Mouse (Mus musculus) forebrain, embryonic 11.5 days (tissue): Measurements from ENCODE around the gene Clcf1. TPM values are rescaled to one million over a fixed set of nuclear protein-coding genes. Genes with fewer than 3 reads are reported as not detected.
A peak's percentile ranks its signal among the peaks of the same experiment; 100 is the strongest.

ENCODE experiments used
- ATAC-seq: fragments of 200-750 bp; cut with Nextera tagmentation; replicated peaks from 2 replicates; pipeline ENCODE4 v1.8.0; 2017; ENCODE audit warnings: moderate TSS enrichment; ENCODE audit not compliant: low FRiP score
- DNase-seq: peaks from one replicate; pipeline ENCODE4 v3.0.0-alpha.2; 2017; ENCODE audit warnings: low spot score
- H3K27ac ChIP-seq: fragments of 300-500 bp; sonication (generic); 2 replicates; pipeline ENCODE4 v1.5.1; 2014; ENCODE audit warnings: low read depth, low read length
- H3K27me3 ChIP-seq: fragments of 300-500 bp; sonication (generic); 2 replicates; pipeline ENCODE4 v1.6.1; 2014; ENCODE audit warnings: mild to moderate bottlenecking, low read length, mixed read lengths; ENCODE audit not compliant: control insufficient read depth, insufficient read depth
- H3K36me3 ChIP-seq: fragments of 300-500 bp; sonication (generic); 2 replicates; pipeline ENCODE4 v1.6.1; 2014; ENCODE audit warnings: mild to moderate bottlenecking, low read length, moderate library complexity, mixed read lengths; ENCODE audit not compliant: control insufficient read depth, insufficient read depth
- H3K4me1 ChIP-seq: fragments of 300-500 bp; sonication (generic); replicated peaks from 2 replicates; pipeline ENCODE4 v1.6.1; 2014; ENCODE audit warnings: low read length, mixed read lengths; ENCODE audit not compliant: control insufficient read depth, insufficient read depth
- H3K4me2 ChIP-seq: fragments of 300-500 bp; sonication (generic); 2 replicates; pipeline ENCODE4 v1.6.1; 2014; ENCODE audit warnings: low read depth, mild to moderate bottlenecking, low read length, moderate library complexity, mixed read lengths; ENCODE audit not compliant: severe bottlenecking
- H3K4me3 ChIP-seq: fragments of 300-500 bp; sonication (generic); 2 replicates; pipeline ENCODE4 v1.5.1; 2014; ENCODE audit warnings: low read depth, low read length
- H3K9ac ChIP-seq: fragments of 300-500 bp; sonication (generic); 2 replicates; pipeline ENCODE4 v1.6.1; 2014; ENCODE audit warnings: low read length
- H3K9me3 ChIP-seq: fragments of 300-500 bp; sonication (generic); 2 replicates; pipeline ENCODE4 v1.6.1; 2016; ENCODE audit warnings: low read length, mixed read lengths; ENCODE audit not compliant: control insufficient read depth
- WGBS: fragments of 180-500 bp; shearing (Covaris S2); extraction: QIAGEN DNeasy Blood & Tissue Kit; methylation state at CpG from one replicate; pipeline ENCODE4 v1.1.7; 2014; 5-methylcytosine and 5-hydroxymethylcytosine counted together
- polyA plus RNA-seq: library from polyadenylated mRNA; unstranded; fragments of >200 nt; fragmentation: Nextera tagmentation; extraction: Ambion mirVana; gene quantifications from 2 replicates; pipeline ENCODE4 v1.2.1, GENCODE M21; 2014

Gene Clcf1
- polyA plus RNA-seq, 1 experiment from 2014 or later: 1.8 TPM

- no peak overlapping the region for H3K9ac ChIP-seq
- H3K9me3 ChIP-seq: no peaks in the 10 kb centered on the region
- DNase-seq (no peak), ATAC-seq (no peak)
- H3K27ac ChIP-seq: no peak overlapping the region
- peaks cover 6% of the 10 kb centered on the region for H3K4me1 ChIP-seq
- H3K36me3 ChIP-seq: no peaks in the 10 kb centered on the region
- H3K27me3 ChIP-seq: peaks cover 11% of the 10 kb centered on the region
- WGBS: 88% methylated on average over 6 of the region's 6 CpGs
- no peak overlapping the region for H3K4me2 ChIP-seq
- H3K4me3 ChIP-seq: no peak overlapping the region
Observed at GRCm38 (mm10) chr19:4219943-4220342, 5.9 kb downstream of the Clcf1 start.

- DNase-seq (no peak), ATAC-seq (no peak)
- Histone ChIP-seq H3K4me1 (peaks cover 3% of the 10 kb centered on the region; the same call in 1 of the 2 replicates), H3K4me2 (no peak overlapping the region), H3K36me3 (no peaks in the 10 kb centered on the region), H3K9ac (no peak overlapping the region), H3K27ac (no peak overlapping the region), H3K9me3 (no peaks in the 10 kb centered on the region), H3K4me3 (no peak overlapping the region), H3K27me3 (peaks cover 7% of the 10 kb centered on the region)
- WGBS: 70% methylated on average over 4 of the region's 4 CpGs
Observed at GRCm38 (mm10) chr19:4220416-4220815, 6.4 kb downstream of the Clcf1 start.

DNA sequence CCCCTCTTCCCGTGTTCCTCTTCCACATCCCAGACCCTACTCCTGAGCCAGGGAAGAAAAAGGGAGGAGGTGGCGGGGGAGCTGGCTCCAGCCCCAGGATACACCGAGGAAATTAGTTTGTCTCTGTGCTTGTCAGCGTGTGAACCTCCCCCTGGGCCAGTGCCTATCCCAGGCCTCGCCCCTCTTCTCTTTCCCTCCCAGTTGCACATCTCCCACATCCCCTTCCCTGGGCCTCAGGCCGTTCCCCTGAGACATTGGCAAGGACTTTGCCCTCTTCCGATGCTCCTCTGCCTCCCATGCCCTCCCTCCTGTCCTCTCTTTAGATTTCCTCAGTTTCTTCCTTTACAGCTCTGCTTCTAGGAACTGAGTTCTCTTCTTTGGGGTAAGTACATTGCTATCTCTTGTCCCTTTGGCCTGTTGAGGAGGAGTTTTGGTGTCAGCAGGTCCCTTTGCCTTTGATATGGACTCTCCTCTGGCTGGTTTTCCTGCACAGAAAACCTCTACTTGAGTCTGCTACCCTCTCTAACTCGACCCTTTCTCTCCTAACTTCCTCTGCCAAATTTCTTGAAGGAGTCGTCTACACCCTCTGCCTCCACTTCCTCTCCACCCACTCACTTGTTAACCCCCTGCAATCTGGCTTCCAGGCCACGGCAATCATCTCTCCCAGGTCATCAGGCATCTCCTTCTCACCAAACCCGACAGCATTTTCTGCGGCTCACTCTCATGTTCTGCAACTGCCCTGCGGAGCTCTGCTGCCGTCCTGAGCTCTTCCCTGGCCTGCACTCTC is 7.1 kb downstream of the Clcf1 start:
- no peak overlapping the region for H3K9ac ChIP-seq

GRCm38 (mm10) chr19:4222165-4222564 is 8.1 kb downstream of the Clcf1 start:
- H3K9me3 ChIP-seq: no peaks in the 10 kb centered on the region
- H3K4me2 ChIP-seq: no peak overlapping the region
- H3K4me3 ChIP-seq: no peak overlapping the region
- H3K27me3 ChIP-seq: no peaks in the 10 kb centered on the region
- no peak for DNase-seq
- H3K36me3 ChIP-seq: no peaks in the 10 kb centered on the region
- H3K27ac ChIP-seq: no peak overlapping the region
- peaks cover under 1% of the 10 kb centered on the region; the same call in 1 of the 2 replicates for H3K4me1 ChIP-seq
- H3K9ac ChIP-seq: no peak overlapping the region
- ATAC-seq: no peak
- 86% methylated on average over 11 of the region's 11 CpGs for WGBS

More for the DNA sequence above, 7.1 kb downstream of the Clcf1 start:
- Histone ChIP-seq H3K4me1 (peaks cover 3% of the 10 kb centered on the region; the same call in 1 of the 2 replicates), H3K4me2 (no peak overlapping the region), H3K9me3 (no peaks in the 10 kb centered on the region), H3K27me3 (peaks cover 3% of the 10 kb centered on the region), H3K4me3 (no peak overlapping the region), H3K36me3 (no peaks in the 10 kb centered on the region), H3K27ac (no peak overlapping the region)
- ATAC-seq (no peak), DNase-seq (no peak)
- WGBS: 66% methylated on average over 14 of the region's 14 CpGs

- Histone ChIP-seq H3K4me1 (no peaks in the 10 kb centered on the region), H3K4me3 (no peak overlapping the region), H3K4me2 (no peak overlapping the region), H3K27ac (no peak overlapping the region), H3K9me3 (no peaks in the 10 kb centered on the region), H3K36me3 (no peaks in the 10 kb centered on the region), H3K9ac (no peak overlapping the region), H3K27me3 (no peaks in the 10 kb centered on the region)
- no peak for ATAC-seq
- 90% methylated on average over 7 of the region's 7 CpGs for WGBS
- no peak for DNase-seq
Observed at GRCm38 (mm10) chr19:4226779-4227178, 12.7 kb downstream of the Clcf1 start.

- no peak for ATAC-seq
- no peak overlapping the region for H3K27ac ChIP-seq
Observed at GRCm38 (mm10) chr19:4227446-4227845, 13.4 kb downstream of the Clcf1 start.

DNA sequence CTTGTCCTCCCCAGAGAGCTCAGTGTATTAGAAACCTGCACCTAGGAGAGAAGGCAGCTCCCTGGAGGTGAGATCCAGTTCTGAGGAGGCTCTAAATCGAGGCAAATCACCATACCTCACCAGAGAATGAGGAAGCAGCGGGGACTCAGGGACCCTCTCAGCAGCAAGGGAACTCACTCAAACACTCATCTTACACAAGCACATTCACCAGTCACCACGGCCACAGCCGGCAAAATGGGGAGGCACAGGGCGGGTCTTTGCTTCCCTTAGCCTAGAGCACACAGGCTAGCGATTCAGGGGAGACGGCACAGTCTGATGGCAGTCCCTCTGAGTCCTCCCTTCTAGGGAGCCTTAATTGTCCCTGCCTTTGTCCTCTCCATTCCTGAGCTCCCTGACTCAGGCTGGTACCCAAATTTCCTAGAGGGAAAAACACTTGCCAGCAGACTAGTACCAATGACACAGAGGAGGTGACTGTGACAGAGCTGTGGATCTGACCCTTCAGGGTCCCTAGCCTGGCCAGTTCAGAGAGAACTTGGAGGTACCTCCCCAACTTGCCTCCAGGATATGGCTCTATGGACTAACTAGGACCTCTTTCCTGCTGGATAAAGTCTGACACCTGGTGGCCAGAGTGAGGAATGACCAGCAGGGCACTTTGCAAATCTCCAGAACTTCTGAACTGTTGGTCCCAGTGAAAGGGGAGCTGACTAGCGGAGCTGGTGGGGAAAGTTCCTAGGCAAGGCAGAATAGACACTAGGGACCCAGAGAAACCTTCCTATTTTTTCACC is 14.0 kb downstream of the Clcf1 start:
- ATAC-seq (peak; percentile 55; the same call in 1 of the 2 replicates), DNase-seq (peak; percentile 85)
- no peak overlapping the region for H3K27ac ChIP-seq
- H3K4me2 ChIP-seq: no peak overlapping the region
- WGBS: 26% methylated on average over 8 of the region's 8 CpGs
- H3K9ac ChIP-seq: no peak overlapping the region
- no peaks in the 10 kb centered on the region for H3K27me3 ChIP-seq
- H3K9me3 ChIP-seq: no peaks in the 10 kb centered on the region
- no peak overlapping the region for H3K4me3 ChIP-seq
- H3K36me3 ChIP-seq: no peaks in the 10 kb centered on the region
- H3K4me1 ChIP-seq: no peaks in the 10 kb centered on the region; the same call in 1 of the 2 replicates

More at GRCm38 (mm10) chr19:4227446-4227845, 13.4 kb downstream of the Clcf1 start:
- WGBS: 69% methylated on average over 5 of the region's 5 CpGs
- Histone ChIP-seq H3K4me2 (no peak overlapping the region), H3K9ac (no peak overlapping the region), H3K4me3 (no peak overlapping the region), H3K4me1 (no peaks in the 10 kb centered on the region; the same call in 1 of the 2 replicates), H3K9me3 (no peaks in the 10 kb centered on the region), H3K27me3 (no peaks in the 10 kb centered on the region), H3K36me3 (no peaks in the 10 kb centered on the region)
- no peak for DNase-seq

DNA sequence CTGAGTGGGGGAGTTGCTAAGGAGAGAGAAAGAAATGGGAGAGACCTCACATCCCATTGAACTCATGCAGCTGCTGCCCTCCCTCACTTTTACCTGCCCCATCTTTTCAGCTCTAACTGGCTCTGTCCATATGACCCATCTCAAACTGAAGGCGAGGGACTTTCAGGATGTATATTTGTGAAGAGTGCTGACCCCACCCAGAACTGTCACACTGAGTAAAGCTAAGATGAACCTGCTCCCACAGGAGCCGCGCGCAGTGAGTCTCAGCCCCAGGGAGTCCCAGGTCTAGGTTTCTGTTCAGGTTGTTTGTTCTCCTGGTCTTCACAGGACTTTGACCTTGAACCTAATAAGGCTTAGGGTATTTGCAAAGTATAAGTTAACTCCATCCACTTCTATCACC is 14.9 kb downstream of the Clcf1 start:
- H3K27ac ChIP-seq: no peak overlapping the region
- ATAC-seq: no peak
- WGBS: 79% methylated on average over 4 of the region's 4 CpGs
- H3K9me3 ChIP-seq: no peaks in the 10 kb centered on the region
- H3K4me1 ChIP-seq: no peaks in the 10 kb centered on the region; the same call in 1 of the 2 replicates
- H3K4me2 ChIP-seq: no peak overlapping the region
- no peaks in the 10 kb centered on the region for H3K27me3 ChIP-seq
- no peak overlapping the region for H3K4me3 ChIP-seq
- H3K9ac ChIP-seq: no peak overlapping the region
- H3K36me3 ChIP-seq: no peaks in the 10 kb centered on the region
- DNase-seq: no peak
